Mouse (Mus musculus) heart, embryonic 12.5 days (tissue): ENCODE measurements around the gene Rgs7. TPM values are rescaled to one million over a fixed set of nuclear protein-coding genes. Genes with fewer than 3 reads are reported as not detected.

ENCODE experiments used
- ATAC-seq: fragments of 200-750 bp; cut with Nextera tagmentation; 2 replicates; pipeline ENCODE4 v1.8.0; 2017; ENCODE audit warnings: moderate TSS enrichment, moderate library complexity; ENCODE audit not compliant: insufficient number of reproducible peaks, low FRiP score
- H3K27ac ChIP-seq: fragments of 300-500 bp; sonication (generic); 2 replicates; pipeline ENCODE4 v1.5.1; 2016; ENCODE audit warnings: mild to moderate bottlenecking, moderate library complexity; ENCODE audit not compliant: poor library complexity, severe bottlenecking
- H3K27me3 ChIP-seq: fragments of 300-500 bp; sonication (generic); replicated peaks from 2 replicates; pipeline ENCODE4 v1.6.1; 2016; ENCODE audit warnings: mild to moderate bottlenecking, moderate library complexity
- H3K36me3 ChIP-seq: fragments of 300-500 bp; sonication (generic); 2 replicates; pipeline ENCODE4 v1.6.1; 2016; ENCODE audit warnings: mild to moderate bottlenecking, moderate library complexity
- H3K4me1 ChIP-seq: fragments of 300-500 bp; sonication (generic); replicated peaks from 2 replicates; pipeline ENCODE4 v1.6.1; 2016; ENCODE audit warnings: mild to moderate bottlenecking
- H3K4me2 ChIP-seq: fragments of 300-500 bp; sonication (generic); 2 replicates; pipeline ENCODE4 v1.6.1; 2016; ENCODE audit warnings: mild to moderate bottlenecking, moderate library complexity
- H3K4me3 ChIP-seq: fragments of 300-500 bp; sonication (generic); 2 replicates; pipeline ENCODE4 v1.5.1; 2016; ENCODE audit warnings: mild to moderate bottlenecking
- H3K9ac ChIP-seq: fragments of 300-500 bp; sonication (generic); 2 replicates; pipeline ENCODE4 v1.6.1; 2016; ENCODE audit warnings: mild to moderate bottlenecking, moderate library complexity
- H3K9me3 ChIP-seq: fragments of 300-500 bp; sonication (generic); replicated peaks from 2 replicates; pipeline ENCODE4 v1.6.1; 2016; ENCODE audit warnings: mild to moderate bottlenecking, moderate library complexity
- WGBS: fragments of 180-500 bp; shearing (Covaris S2); methylation state at CpG from one replicate; pipeline ENCODE4 v1.1.7; 2016; 5-methylcytosine and 5-hydroxymethylcytosine counted together
- polyA plus RNA-seq: library from polyadenylated mRNA; unstranded; fragments of >200 nt; fragmentation: Nextera tagmentation; extraction: Ambion mirVana; gene quantifications from 2 replicates; pipeline ENCODE4 v1.2.1, GENCODE M21; 2016

The Rgs7 gene
- polyA plus RNA-seq, 1 experiment from 2014 or later, result 1.4 TPM

- no peaks in the 10 kb centered on the region for H3K9me3 ChIP-seq
- no peak for ATAC-seq
- no peak overlapping the region for H3K4me2 ChIP-seq
- H3K27ac ChIP-seq, result no peak overlapping the region
- H3K4me3 ChIP-seq, result no peak overlapping the region
- no peaks in the 10 kb centered on the region for H3K4me1 ChIP-seq
- WGBS, result 83% methylated on average over 1 of the region's 1 CpGs
- H3K36me3 ChIP-seq, result no peaks in the 10 kb centered on the region
- H3K27me3 ChIP-seq, result no peaks in the 10 kb centered on the region
- H3K9ac ChIP-seq, result no peak overlapping the region
These were observed 336.8 kb downstream of the Rgs7 start for GRCm38 (mm10) chr1:175155469-175155868.

DNA sequence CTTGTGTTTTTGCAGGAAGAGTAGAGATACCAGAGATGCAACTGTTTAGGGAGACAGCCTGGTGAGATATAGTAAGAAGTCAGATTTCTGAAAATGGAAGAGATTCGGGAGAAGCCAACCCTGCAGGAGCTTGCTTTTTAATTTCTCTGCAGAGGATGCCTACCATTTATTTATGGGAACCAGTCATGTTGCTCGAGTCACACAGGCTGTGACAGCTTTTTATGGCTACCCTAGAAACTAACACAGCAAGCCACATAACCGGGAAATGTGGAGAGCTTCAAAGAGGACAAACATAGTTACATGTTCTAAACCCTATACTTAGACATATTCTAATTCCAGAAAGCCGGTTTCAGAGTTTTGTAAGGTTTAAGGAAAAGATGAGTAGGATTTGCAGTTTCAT lies 349.2 kb downstream of the Rgs7 start:
- Histone ChIP-seq H3K27ac (no peak overlapping the region), H3K27me3 (no peaks in the 10 kb centered on the region), H3K9ac (no peak overlapping the region), H3K9me3 (no peaks in the 10 kb centered on the region), H3K36me3 (no peaks in the 10 kb centered on the region), H3K4me2 (no peak overlapping the region), H3K4me1 (no peaks in the 10 kb centered on the region), H3K4me3 (no peak overlapping the region)
- WGBS, result 75% methylated on average over 4 of the region's 4 CpGs
- ATAC-seq, result no peak

DNA sequence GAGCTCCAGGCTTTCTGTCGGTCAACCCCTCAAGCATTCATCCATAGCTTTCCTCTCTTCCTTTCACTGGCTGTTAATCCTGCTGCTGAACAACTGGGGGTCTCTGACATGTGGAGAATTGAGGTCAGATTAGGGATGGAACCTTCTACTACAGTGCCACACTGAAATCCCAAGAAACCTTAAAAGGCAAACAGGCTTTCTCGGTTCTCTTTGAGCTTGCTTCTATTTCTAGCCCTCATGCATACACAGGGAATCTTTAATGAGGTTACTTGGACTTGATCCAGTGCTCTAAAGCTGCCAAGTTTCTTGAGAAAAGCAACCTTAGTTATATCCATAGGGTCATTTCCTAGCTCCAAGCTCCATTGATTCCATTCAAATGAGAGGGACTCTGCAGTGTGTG lies 363.8 kb downstream of the Rgs7 start:
- Histone ChIP-seq H3K9ac (no peak overlapping the region), H3K36me3 (no peaks in the 10 kb centered on the region), H3K4me2 (no peak overlapping the region), H3K4me1 (peaks cover 5% of the 10 kb centered on the region), H3K27ac (peak overlapping the region; percentile 21; the same call in 1 of the 2 replicates), H3K4me3 (no peak overlapping the region), H3K9me3 (no peaks in the 10 kb centered on the region), H3K27me3 (no peaks in the 10 kb centered on the region)
- ATAC-seq, result 0 out of 2 replicates have a peak, but pooled peaks have one; percentile 22
- 42% methylated on average over 2 of the region's 2 CpGs for WGBS

DNA sequence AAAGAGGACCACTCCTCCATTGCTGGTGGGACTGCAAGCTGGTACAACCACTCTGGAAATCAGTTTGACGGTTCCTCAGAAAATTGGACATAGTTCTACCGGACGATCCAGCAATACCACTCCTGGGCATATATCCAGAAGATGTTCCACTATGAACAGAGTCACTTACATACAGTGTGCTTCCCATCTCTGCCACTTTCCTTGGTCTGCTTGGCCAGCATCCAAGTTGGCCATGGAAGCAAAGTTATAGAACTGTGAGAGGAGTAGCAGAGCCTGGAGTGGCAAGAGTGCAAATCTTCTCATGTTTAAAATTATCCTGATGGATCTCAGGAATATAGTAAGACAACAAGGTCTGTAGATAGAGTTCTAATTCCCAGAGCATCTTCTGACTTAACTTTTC lies 367.9 kb downstream of the Rgs7 start:
- no peak overlapping the region for H3K9ac ChIP-seq
- H3K4me3 ChIP-seq, result no peak overlapping the region
- ATAC-seq, result no peak
- H3K27me3 ChIP-seq, result no peaks in the 10 kb centered on the region
- no peaks in the 10 kb centered on the region for H3K36me3 ChIP-seq
- 78% methylated on average over 3 of the region's 3 CpGs for WGBS
- no peaks in the 10 kb centered on the region for H3K9me3 ChIP-seq
- no peak overlapping the region for H3K4me2 ChIP-seq
- no peak overlapping the region for H3K27ac ChIP-seq
- H3K4me1 ChIP-seq, result peaks cover 5% of the 10 kb centered on the region

DNA sequence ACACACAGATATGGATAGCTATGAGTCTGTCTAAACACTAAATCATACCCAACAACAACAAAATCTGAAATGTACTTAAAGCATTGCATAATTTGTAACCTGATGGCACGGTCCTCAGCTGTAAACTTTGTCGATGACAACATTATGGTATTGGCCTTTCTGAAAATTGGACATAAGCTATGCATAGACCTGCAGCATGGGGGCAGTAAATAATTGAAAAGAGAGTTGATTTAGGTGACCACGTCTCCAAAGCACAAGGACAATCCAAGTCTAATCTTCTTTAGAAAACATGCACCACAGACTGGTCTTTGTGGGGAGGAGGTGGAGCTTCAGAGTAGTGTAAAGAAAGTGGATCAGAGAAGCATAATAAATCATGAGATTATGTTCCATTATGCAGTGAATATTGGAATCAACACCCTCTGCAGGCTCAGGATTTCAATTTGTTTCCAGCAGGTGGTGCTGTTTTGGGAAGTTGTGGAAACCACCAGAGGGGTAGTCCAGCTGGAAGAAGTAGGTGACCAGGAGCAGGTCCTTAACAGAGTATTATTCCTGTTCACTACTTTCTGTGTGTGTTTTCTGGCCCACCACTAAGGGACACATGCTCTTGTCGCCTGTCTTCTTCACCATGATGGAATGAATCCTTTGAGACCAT lies 373.3 kb downstream of the Rgs7 start:
- no peak for ATAC-seq
- Histone ChIP-seq H3K4me3 (no peak overlapping the region), H3K4me1 (no peaks in the 10 kb centered on the region), H3K27ac (no peak overlapping the region), H3K4me2 (no peak overlapping the region), H3K9ac (no peak overlapping the region), H3K36me3 (no peaks in the 10 kb centered on the region), H3K27me3 (no peaks in the 10 kb centered on the region), H3K9me3 (no peaks in the 10 kb centered on the region)
- 62% methylated on average over 4 of the region's 4 CpGs for WGBS

- H3K9me3 ChIP-seq, result no peaks in the 10 kb centered on the region
- H3K36me3 ChIP-seq, result no peaks in the 10 kb centered on the region
- H3K4me2 ChIP-seq, result no peak overlapping the region
- no peaks in the 10 kb centered on the region for H3K27me3 ChIP-seq
- ATAC-seq, result no peak
- H3K9ac ChIP-seq, result no peak overlapping the region
- H3K4me1 ChIP-seq, result no peaks in the 10 kb centered on the region
- H3K4me3 ChIP-seq, result no peak overlapping the region
- WGBS, result 80% methylated on average over 1 of the region's 1 CpGs
- no peak overlapping the region for H3K27ac ChIP-seq
These were observed 383.9 kb downstream of the Rgs7 start for GRCm38 (mm10) chr1:175108270-175108860.

DNA sequence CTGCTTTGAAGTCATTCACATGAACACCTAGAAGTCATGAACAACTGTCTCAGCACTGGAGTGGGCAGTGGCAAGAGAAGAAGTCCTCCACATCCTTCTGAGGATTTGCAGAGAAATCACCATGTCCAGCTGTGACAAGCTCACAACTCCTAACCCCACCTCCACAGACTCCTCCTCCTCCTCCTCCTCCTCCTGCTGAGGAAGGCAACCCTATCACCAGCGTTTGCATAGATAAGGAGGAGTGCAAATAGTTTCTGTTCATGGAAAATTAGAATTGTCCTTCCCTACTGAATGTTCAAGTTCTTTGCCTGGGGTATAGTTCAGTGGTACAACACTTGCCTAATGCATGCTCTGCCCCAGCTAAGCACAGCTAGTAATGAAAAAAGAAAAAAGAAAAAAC lies 386.0 kb downstream of the Rgs7 start:
- Histone ChIP-seq H3K4me1 (no peaks in the 10 kb centered on the region), H3K9me3 (no peaks in the 10 kb centered on the region), H3K4me3 (no peak overlapping the region), H3K27ac (no peak overlapping the region), H3K27me3 (no peaks in the 10 kb centered on the region), H3K9ac (no peak overlapping the region), H3K4me2 (no peak overlapping the region), H3K36me3 (no peaks in the 10 kb centered on the region)
- 30% methylated on average over 1 of the region's 1 CpGs for WGBS
- ATAC-seq, result no peak

GRCm38 (mm10) chr1:175105426-175105825 lies 386.9 kb downstream of the Rgs7 start:
- H3K4me2 ChIP-seq, result no peak overlapping the region
- H3K27me3 ChIP-seq, result no peaks in the 10 kb centered on the region
- no peak overlapping the region for H3K9ac ChIP-seq
- WGBS, result 80% methylated on average over 5 of the region's 5 CpGs
- no peak overlapping the region for H3K4me3 ChIP-seq
- no peak overlapping the region for H3K27ac ChIP-seq
- no peaks in the 10 kb centered on the region for H3K36me3 ChIP-seq
- no peaks in the 10 kb centered on the region for H3K4me1 ChIP-seq
- no peaks in the 10 kb centered on the region for H3K9me3 ChIP-seq
- no peak for ATAC-seq

- H3K9ac ChIP-seq, result no peak overlapping the region
- no peaks in the 10 kb centered on the region for H3K27me3 ChIP-seq
- WGBS, result 24% methylated on average over 3 of the region's 3 CpGs
- no peak overlapping the region for H3K27ac ChIP-seq
- 0 out of 2 replicates have a peak, but pooled peaks cover 5% of the 10 kb centered on the region for H3K4me1 ChIP-seq
- H3K4me3 ChIP-seq, result no peak overlapping the region
- no peaks in the 10 kb centered on the region for H3K36me3 ChIP-seq
- no peak overlapping the region for H3K4me2 ChIP-seq
- ATAC-seq, result peak; percentile 61
- no peaks in the 10 kb centered on the region for H3K9me3 ChIP-seq
These were observed 395.3 kb downstream of the Rgs7 start for GRCm38 (mm10) chr1:175097014-175097413.

DNA sequence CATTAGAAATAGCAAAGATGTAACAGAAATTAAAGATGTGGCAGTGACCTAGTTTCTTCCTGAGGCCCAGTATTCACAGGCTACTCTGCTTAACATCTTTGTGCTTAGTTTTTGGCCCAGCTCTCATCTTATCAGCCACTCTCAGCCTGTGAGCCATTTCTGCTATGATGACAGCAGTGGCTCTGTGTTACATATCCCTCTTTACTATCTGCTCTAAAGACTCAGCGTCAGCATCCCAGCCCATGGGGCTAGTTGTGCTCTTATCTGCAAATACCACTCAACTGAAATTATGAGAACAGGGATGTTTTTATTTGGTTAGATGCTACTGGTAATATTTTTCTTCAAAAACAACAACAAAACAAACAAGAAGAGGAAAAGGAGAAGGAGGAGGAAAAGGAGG lies 410.2 kb downstream of the Rgs7 start:
- H3K27me3 ChIP-seq, result no peaks in the 10 kb centered on the region
- no peaks in the 10 kb centered on the region for H3K9me3 ChIP-seq
- WGBS, result 2% methylated on average over 1 of the region's 1 CpGs
- H3K4me1 ChIP-seq, result peaks cover 11% of the 10 kb centered on the region
- H3K27ac ChIP-seq, result no peak overlapping the region
- ATAC-seq, result peak; percentile 88
- H3K36me3 ChIP-seq, result no peaks in the 10 kb centered on the region
- H3K4me3 ChIP-seq, result no peak overlapping the region
- H3K4me2 ChIP-seq, result no peak overlapping the region
- no peak overlapping the region for H3K9ac ChIP-seq

DNA sequence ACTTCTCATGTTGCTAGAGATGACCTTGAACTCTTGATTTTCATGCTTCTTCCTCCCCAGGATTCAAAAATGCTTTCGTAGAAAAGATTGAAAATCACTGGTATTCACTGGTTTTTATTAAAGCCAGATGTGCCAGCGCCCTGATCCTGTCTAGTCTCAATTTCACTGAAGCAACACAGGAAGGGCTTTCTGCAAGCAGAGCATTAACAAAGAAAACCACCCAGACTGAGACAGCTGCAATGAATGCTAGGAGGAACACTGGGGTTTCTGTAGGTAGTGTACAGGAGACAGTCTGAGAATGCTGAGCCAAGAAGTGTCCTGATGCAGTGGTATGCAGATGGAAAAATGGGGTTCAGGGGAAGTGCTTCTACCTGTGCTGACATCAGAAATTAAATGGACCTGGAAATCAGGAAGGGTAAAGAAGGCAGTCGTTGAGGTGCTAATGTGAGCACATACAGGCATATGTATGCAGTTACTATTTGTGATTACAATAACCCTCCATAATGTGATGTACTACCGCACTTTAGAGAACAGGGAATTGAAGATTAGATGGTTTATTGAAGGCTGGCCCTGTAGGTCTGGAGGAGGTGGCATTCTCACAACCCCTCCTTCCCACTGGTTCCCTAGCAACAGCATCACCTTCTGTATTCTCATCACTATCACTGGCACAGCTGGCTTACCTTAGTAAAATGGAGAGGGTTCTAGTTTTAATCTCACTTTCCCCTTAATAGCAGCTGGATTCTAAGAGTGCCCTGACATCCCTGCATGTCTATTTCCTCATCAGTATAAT lies 412.3 kb downstream of the Rgs7 start:
- no peak overlapping the region for H3K4me2 ChIP-seq
- H3K9me3 ChIP-seq, result no peaks in the 10 kb centered on the region
- H3K27ac ChIP-seq, result no peak overlapping the region
- no peak for ATAC-seq
- H3K9ac ChIP-seq, result no peak overlapping the region
- H3K36me3 ChIP-seq, result no peaks in the 10 kb centered on the region
- peaks cover 11% of the 10 kb centered on the region for H3K4me1 ChIP-seq
- H3K27me3 ChIP-seq, result no peaks in the 10 kb centered on the region
- 62% methylated on average over 4 of the region's 4 CpGs for WGBS
- no peak overlapping the region for H3K4me3 ChIP-seq
